Mouse (Mus musculus) hindbrain, embryonic 12.5 days (tissue): Measurements from ENCODE around the gene Sit1. TPM values are rescaled to one million over a fixed set of nuclear protein-coding genes. Genes with fewer than 3 reads are reported as not detected.

Experiments
- ATAC-seq: fragments of 200-750 bp; cut with Nextera tagmentation; 2 replicates; pipeline ENCODE4 v1.8.0; 2017; ENCODE audit warnings: moderate TSS enrichment; ENCODE audit not compliant: low FRiP score
- H3K27ac ChIP-seq: fragments of 300-500 bp; sonication (generic); 2 replicates; pipeline ENCODE4 v1.5.1; 2016; ENCODE audit warnings: mild to moderate bottlenecking
- H3K27me3 ChIP-seq: fragments of 300-500 bp; sonication (generic); 2 replicates; pipeline ENCODE4 v1.6.1; 2016; ENCODE audit warnings: mild to moderate bottlenecking
- H3K36me3 ChIP-seq: fragments of 300-500 bp; sonication (generic); 2 replicates; pipeline ENCODE4 v1.6.1; 2016; ENCODE audit warnings: mild to moderate bottlenecking
- H3K4me1 ChIP-seq: fragments of 300-500 bp; sonication (generic); 2 replicates; pipeline ENCODE4 v1.6.1; 2016
- H3K4me2 ChIP-seq: fragments of 300-500 bp; sonication (generic); replicated peaks from 2 replicates; pipeline ENCODE4 v1.6.1; 2016; ENCODE audit warnings: mild to moderate bottlenecking
- H3K4me3 ChIP-seq: fragments of 300-500 bp; sonication (generic); 2 replicates; pipeline ENCODE4 v1.5.1; 2016; ENCODE audit warnings: mild to moderate bottlenecking
- H3K9ac ChIP-seq: fragments of 300-500 bp; sonication (generic); 2 replicates; pipeline ENCODE4 v1.6.1; 2016; ENCODE audit warnings: mild to moderate bottlenecking, moderate library complexity
- H3K9me3 ChIP-seq: fragments of 300-500 bp; sonication (generic); replicated peaks from 2 replicates; pipeline ENCODE4 v1.6.1; 2016; ENCODE audit warnings: mild to moderate bottlenecking
- WGBS: fragments of 180-500 bp; shearing (Covaris S2); methylation state at CpG from one replicate; pipeline ENCODE4 v1.1.7; 2016; 5-methylcytosine and 5-hydroxymethylcytosine counted together
- polyA plus RNA-seq: library from polyadenylated mRNA; unstranded; fragments of >200 nt; fragmentation: Nextera tagmentation; extraction: Ambion mirVana; gene quantifications from 2 replicates; pipeline ENCODE4 v1.2.1, GENCODE M21; 2016

The Sit1 gene
- polyA plus RNA-seq: not detected in 2 replicates

DNA sequence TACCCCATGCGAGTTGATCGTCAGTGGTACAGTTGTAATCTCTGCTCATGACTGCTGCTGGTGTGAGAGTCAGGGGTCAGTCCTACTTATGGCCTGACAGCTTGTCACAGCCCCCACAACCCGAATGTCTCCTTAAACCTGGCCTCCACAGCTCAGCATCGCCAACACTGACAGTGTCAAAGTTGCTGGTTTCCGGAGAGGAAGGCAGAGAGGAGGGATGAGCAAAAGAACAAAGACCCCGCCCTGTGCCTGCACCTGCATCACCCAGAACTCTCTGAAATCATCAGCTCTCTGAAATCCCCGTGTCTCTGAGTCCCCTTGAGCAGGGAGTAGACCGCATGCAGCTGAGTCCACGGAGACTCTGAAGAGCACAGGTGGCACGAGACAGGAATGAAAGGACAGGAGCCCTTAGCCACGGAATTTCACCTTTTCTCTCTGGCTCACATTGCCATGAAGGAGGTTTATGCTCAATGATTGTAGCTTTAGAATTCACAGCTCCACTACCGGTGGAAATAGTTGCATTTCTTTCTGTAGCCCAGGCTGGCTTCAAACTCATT is at the start of gene Sit1:
TSS of gene Sit1 (minus strand) at position 200 of the 557 bp plus-strand sequence.
- Histone ChIP-seq H3K36me3 (no peaks in the 10 kb centered on the region), H3K4me1 (no peaks in the 10 kb centered on the region), H3K9ac (no peak within 1 kb of the TSS), H3K27me3 (no peaks in the 10 kb centered on the region), H3K27ac (no peak within 1 kb of the TSS), H3K4me2 (no peak within 1 kb of the TSS), H3K4me3 (no peak within 1 kb of the TSS), H3K9me3 (no peaks in the 10 kb centered on the region)
- 61% methylated on average over 12 of the region's 12 CpGs for WGBS
- no peak for ATAC-seq

DNA sequence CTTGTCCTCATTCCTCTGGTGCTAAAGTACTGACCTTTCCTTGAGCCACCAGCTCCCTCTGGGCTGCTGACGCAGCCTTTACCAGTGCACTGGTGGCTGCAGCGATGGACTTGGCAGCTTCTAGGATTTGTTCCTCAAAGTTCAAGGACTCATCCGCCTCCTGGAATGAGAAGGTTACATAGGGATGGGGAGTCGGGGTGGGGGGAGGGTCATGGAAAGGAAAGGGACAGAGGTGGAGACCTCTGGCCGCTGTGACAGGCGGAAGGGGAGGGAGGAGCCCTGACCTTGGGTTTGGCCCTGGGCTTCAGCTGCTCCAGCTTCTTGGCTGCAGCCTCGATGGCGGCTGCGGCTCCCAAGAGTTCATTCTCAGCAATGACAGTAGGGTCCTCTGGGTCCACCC is 49.7 kb upstream of the Sit1 start:
- Histone ChIP-seq H3K27me3 (no peaks in the 10 kb centered on the region), H3K27ac (no peak overlapping the region), H3K4me3 (no peak overlapping the region), H3K4me1 (no peaks in the 10 kb centered on the region), H3K9ac (no peak overlapping the region), H3K36me3 (peaks cover 70% of the 10 kb centered on the region), H3K4me2 (no peak overlapping the region), H3K9me3 (no peaks in the 10 kb centered on the region)
- no peak for ATAC-seq
- 85% methylated on average over 9 of the region's 9 CpGs for WGBS

DNA sequence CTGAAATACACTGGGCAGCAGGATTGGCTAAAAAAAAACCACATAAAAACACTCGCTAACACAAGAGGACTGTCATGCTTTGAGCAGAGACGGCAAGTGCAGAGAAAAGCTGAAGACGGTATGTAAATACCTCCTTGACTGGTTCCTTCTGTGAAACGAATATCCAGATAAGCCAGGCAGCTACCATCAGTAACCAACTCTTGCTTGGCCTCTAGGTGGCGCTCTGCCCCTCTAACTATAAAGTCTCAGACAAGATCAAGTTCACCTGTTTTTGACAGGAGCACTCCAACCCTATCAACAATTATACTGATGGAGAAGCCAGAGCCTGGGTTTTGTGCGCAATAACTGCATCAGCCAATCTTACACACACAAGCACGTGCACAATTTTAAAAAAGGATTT is 47.0 kb upstream of the Sit1 start:
- Histone ChIP-seq H3K4me1 (no peaks in the 10 kb centered on the region), H3K4me3 (no peak overlapping the region), H3K4me2 (no peak overlapping the region), H3K27me3 (peaks cover 9% of the 10 kb centered on the region), H3K27ac (no peak overlapping the region), H3K9me3 (no peaks in the 10 kb centered on the region), H3K9ac (no peak overlapping the region), H3K36me3 (peaks cover 45% of the 10 kb centered on the region)
- 26% methylated on average over 7 of the region's 7 CpGs for WGBS
- no peak for ATAC-seq

DNA sequence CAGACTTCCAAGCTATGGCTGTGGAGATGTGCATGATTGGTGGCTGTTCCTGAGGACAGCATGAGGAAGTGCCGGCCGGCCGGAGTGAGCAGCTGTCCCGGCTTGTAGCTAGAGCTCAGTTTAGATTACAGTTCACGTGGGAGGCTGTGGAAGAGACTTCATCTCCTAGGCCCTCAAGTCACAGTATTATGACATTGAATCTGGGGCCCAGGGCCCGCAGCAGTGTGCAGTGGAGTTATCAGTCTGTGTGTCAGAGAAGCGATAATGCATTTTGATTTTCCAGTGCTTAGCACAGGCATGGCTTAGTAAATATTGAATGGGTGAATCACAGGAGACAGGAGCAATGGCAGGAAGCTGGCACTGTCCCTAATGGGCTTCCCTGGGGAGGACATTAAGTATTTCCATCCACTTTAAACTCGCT is 46.6 kb upstream of the Sit1 start:
- H3K9ac ChIP-seq: no peak overlapping the region
- WGBS: 73% methylated on average over 8 of the region's 8 CpGs
- H3K9me3 ChIP-seq: no peaks in the 10 kb centered on the region
- no peak overlapping the region for H3K4me2 ChIP-seq
- H3K36me3 ChIP-seq: peaks cover 40% of the 10 kb centered on the region
- peaks cover 14% of the 10 kb centered on the region for H3K27me3 ChIP-seq
- no peaks in the 10 kb centered on the region for H3K4me1 ChIP-seq
- H3K4me3 ChIP-seq: no peak overlapping the region
- no peak for ATAC-seq
- no peak overlapping the region for H3K27ac ChIP-seq

DNA sequence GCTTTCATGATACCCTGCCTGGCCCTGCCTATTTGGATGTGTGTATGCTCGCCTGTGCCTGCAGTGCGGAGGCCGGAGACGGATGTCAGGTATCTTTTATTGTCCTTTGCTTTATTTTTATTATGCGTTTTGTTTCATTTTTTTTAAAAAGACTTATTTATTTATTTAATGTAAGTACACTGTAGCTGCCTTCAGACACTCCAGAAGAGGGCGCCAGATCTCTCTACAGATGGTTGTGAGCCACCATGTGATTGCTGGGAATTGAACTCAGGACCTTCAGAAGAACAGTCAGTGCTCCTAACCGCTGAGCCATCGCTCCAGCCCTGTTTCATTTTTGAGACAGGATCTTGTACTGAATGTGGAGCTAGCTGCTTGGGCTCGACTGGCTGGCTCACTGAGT is 45.0 kb upstream of the Sit1 start:
- Histone ChIP-seq H3K27ac (no peak overlapping the region), H3K4me3 (no peak overlapping the region), H3K4me2 (no peak overlapping the region), H3K9ac (no peak overlapping the region), H3K9me3 (no peaks in the 10 kb centered on the region), H3K36me3 (peaks cover 24% of the 10 kb centered on the region), H3K4me1 (peaks cover 13% of the 10 kb centered on the region), H3K27me3 (peaks cover 29% of the 10 kb centered on the region)
- 79% methylated on average over 9 of the region's 9 CpGs for WGBS
- no peak for ATAC-seq

DNA sequence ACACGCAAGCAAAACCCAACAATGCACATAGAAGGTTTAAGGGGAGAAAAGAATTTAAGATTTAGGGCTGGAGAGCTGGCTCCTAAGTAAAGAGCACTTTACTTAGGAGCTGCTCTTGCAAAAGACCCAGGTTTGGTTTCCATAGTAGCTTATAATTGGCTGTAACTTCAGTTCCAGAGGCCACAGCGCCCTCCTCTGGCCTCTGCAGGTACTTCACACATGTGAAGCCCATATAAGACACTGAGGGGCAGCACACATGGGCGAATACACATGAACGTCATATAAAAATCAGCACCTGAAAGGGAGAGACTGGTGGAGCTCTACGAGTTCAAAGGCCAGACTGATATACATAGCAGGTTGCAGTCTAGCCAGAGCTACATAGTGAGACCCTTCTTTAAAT is 44.3 kb upstream of the Sit1 start:
- Histone ChIP-seq H3K27ac (no peak overlapping the region), H3K9ac (no peak overlapping the region), H3K4me2 (no peak overlapping the region), H3K4me3 (no peak overlapping the region), H3K4me1 (peaks cover 20% of the 10 kb centered on the region), H3K9me3 (no peaks in the 10 kb centered on the region), H3K27me3 (peaks cover 36% of the 10 kb centered on the region), H3K36me3 (peaks cover 18% of the 10 kb centered on the region)
- no peak for ATAC-seq
- WGBS: 64% methylated on average over 5 of the region's 5 CpGs

DNA sequence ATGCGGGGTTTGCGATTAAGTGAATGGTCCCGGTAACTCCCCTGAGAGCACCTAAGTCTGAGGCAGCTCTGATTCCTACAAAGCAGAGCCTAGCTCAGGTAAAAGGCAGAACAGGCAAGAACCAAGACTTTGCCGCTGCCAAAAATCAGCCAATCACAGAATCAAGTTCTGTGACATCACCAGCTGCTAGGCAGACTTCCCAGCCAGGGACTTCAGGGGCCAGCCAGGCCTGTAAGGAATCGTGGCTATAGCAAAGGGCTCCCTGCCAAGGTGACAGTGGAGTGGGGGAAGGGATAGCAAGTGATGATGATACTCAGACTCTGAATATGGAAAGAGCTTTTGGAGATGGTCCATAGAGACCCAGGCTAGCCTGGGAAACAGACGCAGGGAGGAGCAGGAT is 36.4 kb upstream of the Sit1 start:
- ATAC-seq: peak; percentile 45; the same call in 1 of the 2 replicates
- Histone ChIP-seq H3K9me3 (no peaks in the 10 kb centered on the region), H3K27ac (no peak overlapping the region), H3K4me1 (peaks cover 39% of the 10 kb centered on the region), H3K4me3 (0 out of 2 replicates have a peak overlapping the region, but pooled peaks have one; percentile 3), H3K36me3 (no peaks in the 10 kb centered on the region), H3K9ac (no peak overlapping the region), H3K27me3 (peaks cover 60% of the 10 kb centered on the region), H3K4me2 (peak overlapping the region; percentile 41)
- 13% methylated on average over 6 of the region's 6 CpGs for WGBS

DNA sequence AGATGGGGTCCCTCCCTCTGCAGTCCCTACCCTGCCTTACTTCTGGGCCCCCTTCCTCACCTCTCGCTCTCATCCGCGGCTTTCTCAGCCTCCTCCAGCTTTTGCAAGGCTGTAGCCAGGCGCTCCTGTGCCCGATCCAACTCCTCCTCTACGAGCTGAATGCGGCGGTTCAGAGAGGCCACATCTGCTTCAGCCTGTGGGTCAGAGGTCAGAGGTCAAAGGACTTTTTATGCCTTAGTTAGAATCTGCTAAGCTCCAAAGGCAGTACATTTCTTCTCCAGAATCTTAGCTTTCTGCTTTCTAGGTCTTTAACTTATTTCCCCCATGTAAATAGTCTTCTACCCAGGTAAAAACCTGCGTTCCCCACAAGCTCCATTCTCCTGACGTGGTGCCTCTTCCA is 36.0 kb upstream of the Sit1 start:
- 14% methylated on average over 10 of the region's 10 CpGs for WGBS
- no peak overlapping the region for H3K9ac ChIP-seq
- H3K4me3 ChIP-seq: 0 out of 2 replicates have a peak overlapping the region, but pooled peaks have one; percentile 3
- peak overlapping the region; percentile 41 for H3K4me2 ChIP-seq
- no peak overlapping the region for H3K27ac ChIP-seq
- H3K4me1 ChIP-seq: peaks cover 36% of the 10 kb centered on the region
- H3K27me3 ChIP-seq: peaks cover 56% of the 10 kb centered on the region
- H3K9me3 ChIP-seq: no peaks in the 10 kb centered on the region
- no peaks in the 10 kb centered on the region for H3K36me3 ChIP-seq
- ATAC-seq: no peak

DNA sequence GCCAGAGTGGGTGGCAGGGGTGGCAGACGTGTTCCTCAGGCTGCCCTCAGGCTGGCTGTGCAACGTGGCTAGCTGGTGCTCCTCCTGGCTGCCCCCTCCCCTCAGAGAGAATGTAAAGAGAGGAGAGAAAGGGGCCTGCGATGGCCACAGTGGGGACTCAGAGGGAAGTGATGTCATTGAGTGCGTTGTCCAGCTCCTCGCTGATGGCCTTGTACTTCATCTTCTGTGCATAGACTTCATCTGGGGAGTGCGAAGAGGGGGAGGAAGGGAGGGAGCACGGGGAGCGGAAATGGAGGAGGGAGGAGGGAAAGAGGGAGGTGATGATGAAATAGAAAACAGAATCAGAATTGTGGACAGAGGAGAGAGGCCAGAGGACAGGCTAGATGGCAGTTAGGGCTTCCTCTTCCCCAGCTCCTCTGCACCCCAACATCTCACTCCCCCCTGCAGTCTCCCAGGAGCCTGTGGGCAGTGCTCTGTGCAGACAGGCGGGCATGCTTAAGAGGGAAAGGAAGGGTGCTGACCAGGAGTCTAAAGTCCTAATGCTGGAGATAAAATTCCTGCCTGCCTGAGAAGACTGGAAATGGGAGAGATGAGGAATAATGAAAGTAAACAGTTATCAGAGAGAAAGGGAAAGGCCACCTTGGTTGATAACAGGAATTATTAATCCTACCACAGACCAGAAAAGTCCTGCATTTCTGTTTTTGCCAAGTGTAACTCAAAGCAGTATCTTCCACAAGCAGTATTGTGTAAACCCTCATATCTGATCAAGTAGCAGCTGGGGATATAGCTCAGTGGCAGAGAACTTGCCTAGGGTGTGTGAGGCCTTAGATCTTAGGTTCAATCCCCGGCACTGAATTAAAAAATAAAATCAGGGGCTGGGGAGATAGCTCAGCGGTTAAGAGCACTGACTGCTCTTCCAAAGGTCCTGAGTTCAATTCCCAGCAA is 32.5 kb upstream of the Sit1 start:
- no peak for ATAC-seq
- 78% methylated on average over 11 of the region's 11 CpGs for WGBS

DNA sequence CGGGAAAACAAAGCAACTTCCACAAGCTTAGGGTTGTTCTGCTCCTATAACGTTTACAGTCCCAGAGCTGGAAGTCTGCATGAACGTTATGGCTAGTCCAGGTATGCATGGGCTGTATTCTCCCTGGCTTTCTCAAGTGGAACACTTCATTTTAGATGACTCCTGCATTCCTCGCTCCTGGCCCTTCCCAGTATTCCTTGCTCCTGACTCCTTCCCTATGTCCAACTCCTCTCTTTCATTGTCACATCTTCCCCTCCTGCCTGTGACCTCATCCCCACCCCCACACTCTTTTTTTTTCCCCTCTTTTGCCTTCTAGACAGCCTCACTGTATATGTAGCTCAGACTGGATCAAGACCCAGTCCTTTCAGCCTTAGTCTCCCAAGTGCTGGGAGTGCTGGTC is 30.3 kb upstream of the Sit1 start:
- no peak for ATAC-seq
- no peak overlapping the region for H3K4me2 ChIP-seq
- no peak overlapping the region for H3K4me3 ChIP-seq
- no peak overlapping the region for H3K9ac ChIP-seq
- no peak overlapping the region for H3K27ac ChIP-seq
- WGBS: 82% methylated on average over 4 of the region's 4 CpGs
- no peaks in the 10 kb centered on the region for H3K36me3 ChIP-seq
- peaks cover 26% of the 10 kb centered on the region for H3K27me3 ChIP-seq
- H3K9me3 ChIP-seq: no peaks in the 10 kb centered on the region
- peaks cover 8% of the 10 kb centered on the region for H3K4me1 ChIP-seq

More for the DNA sequence above, 32.5 kb upstream of the Sit1 start:
- Histone ChIP-seq H3K9ac (no peak overlapping the region), H3K4me2 (no peak overlapping the region), H3K27me3 (peaks cover 21% of the 10 kb centered on the region), H3K9me3 (no peaks in the 10 kb centered on the region), H3K27ac (no peak overlapping the region), H3K4me1 (peaks cover 16% of the 10 kb centered on the region), H3K36me3 (no peaks in the 10 kb centered on the region), H3K4me3 (no peak overlapping the region)

DNA sequence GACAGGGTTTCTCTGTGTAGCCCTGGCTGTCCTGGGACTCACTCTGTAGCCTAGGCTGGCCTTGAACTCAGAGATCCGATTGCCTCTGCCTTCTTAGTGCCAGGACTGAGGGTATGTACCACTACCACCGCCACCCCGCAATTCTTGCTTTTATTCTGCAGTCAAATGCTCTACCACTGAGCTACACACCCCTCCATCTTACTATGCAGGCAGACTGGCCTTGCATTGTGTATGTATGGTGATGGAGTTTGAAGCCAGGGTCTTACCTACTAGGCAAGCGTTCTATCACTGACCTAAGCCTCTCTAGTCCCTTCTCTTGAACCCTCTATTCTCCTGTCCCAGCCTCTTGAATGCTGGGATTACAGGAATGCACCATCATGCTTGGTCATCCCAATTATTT is 29.8 kb upstream of the Sit1 start:
- 85% methylated on average over 4 of the region's 4 CpGs for WGBS

DNA sequence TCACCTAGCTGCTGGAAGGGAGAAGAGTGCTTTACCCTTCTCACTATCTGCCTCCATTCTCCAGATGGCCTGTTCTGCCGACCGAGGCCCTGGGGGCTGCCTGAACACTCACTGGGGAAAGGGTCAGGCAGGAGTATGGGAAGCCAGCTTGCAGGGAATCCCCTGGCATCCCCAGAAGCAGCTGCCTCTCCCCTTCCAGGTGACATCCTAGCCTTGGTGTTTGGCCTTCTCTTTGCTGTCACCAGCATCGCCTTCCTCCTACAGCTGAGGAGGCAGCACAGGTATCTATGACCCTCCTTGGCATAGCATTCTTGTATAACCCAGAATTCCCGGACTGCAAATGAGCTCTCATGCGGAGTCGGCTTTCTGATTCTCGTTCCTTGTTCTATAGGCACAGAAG is 29.1 kb upstream of the Sit1 start:
- Histone ChIP-seq H3K4me1 (peaks cover 15% of the 10 kb centered on the region), H3K4me2 (no peak overlapping the region), H3K27ac (no peak overlapping the region), H3K4me3 (no peak overlapping the region), H3K9me3 (no peaks in the 10 kb centered on the region), H3K9ac (no peak overlapping the region), H3K27me3 (peaks cover 26% of the 10 kb centered on the region), H3K36me3 (no peaks in the 10 kb centered on the region)
- no peak for ATAC-seq
- 63% methylated on average over 7 of the region's 7 CpGs for WGBS

More for the DNA sequence above, 29.8 kb upstream of the Sit1 start:
- Histone ChIP-seq H3K36me3 (no peaks in the 10 kb centered on the region), H3K9me3 (no peaks in the 10 kb centered on the region), H3K4me3 (no peak overlapping the region), H3K4me2 (no peak overlapping the region), H3K9ac (no peak overlapping the region), H3K27me3 (peaks cover 26% of the 10 kb centered on the region), H3K4me1 (peaks cover 10% of the 10 kb centered on the region), H3K27ac (no peak overlapping the region)
- ATAC-seq: no peak
